Mouse (Mus musculus) embryonic fibroblast, embryonic 13.5 days (primary cell): Measurements from ENCODE around the gene Tsg101.

ENCODE experiments used
- CTCF ChIP-seq: IDR thresholded peaks from 2 replicates; pipeline ENCODE4 v1.5.1; 2011; ENCODE audit warnings: mild to moderate bottlenecking, control low read depth, low read length, moderate library complexity, borderline replicate concordance; ENCODE audit not compliant: insufficient read depth
- POLR2A ChIP-seq: IDR thresholded peaks from 2 replicates; pipeline ENCODE4 v1.6.1; 2011; ENCODE audit warnings: low read depth, mild to moderate bottlenecking, control low read depth, low read length, moderate library complexity

GRCm38 (mm10) chr7:46895511-46895910 is 24.3 kb downstream of the Tsg101 start:
- TF ChIP-seq POLR2A: no peak
- TF ChIP-seq CTCF: no peak
